Mouse (Mus musculus) kidney, postnatal 0 days (tissue): ENCODE data around the gene Sik2. TPM values are rescaled to one million over a fixed set of nuclear protein-coding genes. Genes with fewer than 3 reads are reported as not detected.
A peak's percentile ranks its signal among the peaks of the same experiment; 100 is the strongest.

Experiments used
- ATAC-seq: fragments of 200-750 bp; cut with Nextera tagmentation; replicated peaks from 2 replicates; pipeline ENCODE4 v1.8.0; 2017; ENCODE audit warnings: low read depth, moderate number of reproducible peaks, moderate TSS enrichment, moderate library complexity; ENCODE audit not compliant: low FRiP score
- DNase-seq: peaks from one replicate; pipeline ENCODE4 v3.0.0-alpha.2; 2016; ENCODE audit warnings: low spot score
- H3K27ac ChIP-seq: fragments of 300-500 bp; sonication (generic); 2 replicates; pipeline ENCODE4 v1.5.1; 2014; ENCODE audit warnings: mild to moderate bottlenecking
- H3K27me3 ChIP-seq: fragments of 300-500 bp; sonication (generic); 2 replicates; pipeline ENCODE4 v1.6.1; 2014; ENCODE audit warnings: low read length, mixed read lengths; ENCODE audit not compliant: insufficient read depth
- H3K36me3 ChIP-seq: fragments of 300-500 bp; sonication (generic); 2 replicates; pipeline ENCODE4 v1.6.1; 2014; ENCODE audit warnings: low read length, mixed read lengths; ENCODE audit not compliant: insufficient read depth
- H3K4me1 ChIP-seq: fragments of 300-500 bp; sonication (generic); replicated peaks from 2 replicates; pipeline ENCODE4 v1.6.1; 2014; ENCODE audit warnings: antibody characterized with exemption, low read length, mixed read lengths; ENCODE audit not compliant: insufficient read depth
- H3K4me2 ChIP-seq: fragments of 300-500 bp; sonication (generic); 2 replicates; pipeline ENCODE4 v1.6.1; 2014; ENCODE audit warnings: mild to moderate bottlenecking, low read length, moderate library complexity, mixed read lengths
- H3K4me3 ChIP-seq: fragments of 300-500 bp; sonication (generic); replicated peaks from 2 replicates; pipeline ENCODE4 v1.5.1; 2014; ENCODE audit warnings: low read depth, low read length
- H3K9ac ChIP-seq: fragments of 300-500 bp; sonication (generic); 2 replicates; pipeline ENCODE4 v1.6.1; 2014; ENCODE audit warnings: low read depth, low read length
- H3K9me3 ChIP-seq: fragments of 300-500 bp; sonication (generic); replicated peaks from 2 replicates; pipeline ENCODE4 v1.6.1; 2016; ENCODE audit warnings: low read length, inconsistent platforms, mixed read lengths
- CTCF ChIP-seq: IDR thresholded peaks from 2 replicates; pipeline ENCODE4 v1.5.1; 2016; ENCODE audit warnings: antibody characterized with exemption, low read depth, mild to moderate bottlenecking, moderate library complexity
- WGBS: fragments of 180-500 bp; shearing (Covaris S2); extraction: QIAGEN DNeasy Blood & Tissue Kit; methylation state at CpG from one replicate; pipeline ENCODE4 v1.1.7; 2014; 5-methylcytosine and 5-hydroxymethylcytosine counted together
- polyA plus RNA-seq: library from polyadenylated mRNA; unstranded; fragments of >200 nt; fragmentation: Nextera tagmentation; extraction: Ambion mirVana; gene quantifications from 2 replicates; pipeline ENCODE4 v1.2.1, GENCODE M21; 2015

Gene Sik2
- polyA plus RNA-seq, 1 experiment from 2014 or later: 12.5 TPM

- 92% methylated on average over 3 of the region's 3 CpGs for WGBS
- no peaks in the 10 kb centered on the region for H3K36me3 ChIP-seq
- no peak overlapping the region for H3K4me3 ChIP-seq
- ATAC-seq (no peak), DNase-seq (no peak)
- H3K9me3 ChIP-seq: no peaks in the 10 kb centered on the region
- no peak overlapping the region for H3K9ac ChIP-seq
- H3K27ac ChIP-seq: no peak overlapping the region
- no peak overlapping the region for H3K4me2 ChIP-seq
- no peaks in the 10 kb centered on the region for H3K27me3 ChIP-seq
- TF ChIP-seq CTCF: no peak
- no peaks in the 10 kb centered on the region for H3K4me1 ChIP-seq
These were observed 39.6 kb downstream of the Sik2 start for GRCm38 (mm10) chr9:50969266-50969665.

- no peak for TF ChIP-seq CTCF
- Histone ChIP-seq H3K4me3 (no peak overlapping the region), H3K4me1 (no peaks in the 10 kb centered on the region), H3K36me3 (no peaks in the 10 kb centered on the region), H3K27ac (no peak overlapping the region), H3K9me3 (no peaks in the 10 kb centered on the region), H3K4me2 (no peak overlapping the region), H3K9ac (no peak overlapping the region), H3K27me3 (no peaks in the 10 kb centered on the region)
- 86% methylated on average over 2 of the region's 2 CpGs for WGBS
- no peak for DNase-seq
- no peak for ATAC-seq
These were observed 42.6 kb downstream of the Sik2 start for GRCm38 (mm10) chr9:50966277-50966676.

GRCm38 (mm10) chr9:50965392-50965791 is 43.5 kb downstream of the Sik2 start:
- TF ChIP-seq CTCF: no peak
- no peak for ATAC-seq
- no peak overlapping the region for H3K4me3 ChIP-seq
- DNase-seq: no peak
- H3K9ac ChIP-seq: no peak overlapping the region
- H3K4me2 ChIP-seq: no peak overlapping the region
- H3K36me3 ChIP-seq: no peaks in the 10 kb centered on the region
- H3K9me3 ChIP-seq: no peaks in the 10 kb centered on the region
- no peaks in the 10 kb centered on the region for H3K4me1 ChIP-seq
- no peaks in the 10 kb centered on the region for H3K27me3 ChIP-seq
- no peak overlapping the region for H3K27ac ChIP-seq

- no peak for ATAC-seq
- Histone ChIP-seq H3K4me1 (no peaks in the 10 kb centered on the region), H3K4me3 (no peak overlapping the region), H3K27ac (no peak overlapping the region), H3K27me3 (no peaks in the 10 kb centered on the region), H3K9me3 (no peaks in the 10 kb centered on the region), H3K9ac (no peak overlapping the region), H3K36me3 (no peaks in the 10 kb centered on the region), H3K4me2 (no peak overlapping the region)
- no peak for DNase-seq
- TF ChIP-seq CTCF: no peak
- 86% methylated on average over 2 of the region's 2 CpGs for WGBS
These were observed 44.0 kb downstream of the Sik2 start for GRCm38 (mm10) chr9:50964911-50965310.

- no peaks in the 10 kb centered on the region for H3K9me3 ChIP-seq
- DNase-seq (peak; percentile 44), ATAC-seq (no peak)
- H3K36me3 ChIP-seq: no peaks in the 10 kb centered on the region
- H3K4me2 ChIP-seq: no peak overlapping the region
- H3K27ac ChIP-seq: no peak overlapping the region
- H3K4me3 ChIP-seq: no peak overlapping the region
- H3K9ac ChIP-seq: no peak overlapping the region
- no peaks in the 10 kb centered on the region for H3K4me1 ChIP-seq
- no peaks in the 10 kb centered on the region for H3K27me3 ChIP-seq
- WGBS: 50% methylated on average over 6 of the region's 6 CpGs
- no peak for TF ChIP-seq CTCF
These were observed 50.9 kb downstream of the Sik2 start for GRCm38 (mm10) chr9:50957956-50958489.

GRCm38 (mm10) chr9:50955176-50955575 is 53.7 kb downstream of the Sik2 start:
- WGBS: 98% methylated on average over 3 of the region's 3 CpGs
- Histone ChIP-seq H3K27me3 (no peaks in the 10 kb centered on the region), H3K9ac (no peak overlapping the region), H3K9me3 (no peaks in the 10 kb centered on the region), H3K36me3 (no peaks in the 10 kb centered on the region), H3K4me1 (no peaks in the 10 kb centered on the region), H3K4me2 (no peak overlapping the region), H3K27ac (no peak overlapping the region), H3K4me3 (no peak overlapping the region)
- ATAC-seq (no peak), DNase-seq (no peak)
- no peak for TF ChIP-seq CTCF
